Mouse (Mus musculus) ovary, postnatal 36 days (tissue): Measurements from ENCODE around the gene Dlx3.

Experiments
- DNase-seq: peaks from one replicate; pipeline ENCODE4 v3.0.0; 2022; ENCODE audit warnings: low spot score, mixed read lengths

Dlx3 gene

GRCm38 (mm10) chr11:95155511-95155910, 35.6 kb downstream of the Dlx3 start:
- DNase-seq = no peak

GRCm38 (mm10) chr11:95157356-95157755, 37.4 kb downstream of the Dlx3 start:
- no peak for DNase-seq

DNA sequence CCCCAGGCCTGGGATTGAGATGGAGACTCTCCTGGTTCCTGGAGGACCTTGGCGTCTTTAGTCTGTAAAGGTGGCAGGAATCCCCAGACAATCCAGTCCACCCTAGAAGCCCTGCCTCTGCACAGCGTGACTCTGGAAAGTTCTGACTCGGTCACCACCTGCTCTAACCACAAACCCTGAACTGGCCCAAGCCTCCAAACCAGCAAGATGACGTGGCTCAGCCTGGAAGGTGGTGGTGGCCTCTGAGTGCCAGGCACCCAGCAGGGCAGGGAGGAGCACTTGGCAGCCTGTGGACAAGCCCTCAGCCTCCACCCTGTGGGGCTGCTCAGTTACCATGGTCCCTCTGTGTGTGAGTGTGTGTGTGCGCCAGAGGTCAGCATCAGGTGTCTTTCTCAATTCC, 38.0 kb downstream of the Dlx3 start:
- DNase-seq = no peak

DNA sequence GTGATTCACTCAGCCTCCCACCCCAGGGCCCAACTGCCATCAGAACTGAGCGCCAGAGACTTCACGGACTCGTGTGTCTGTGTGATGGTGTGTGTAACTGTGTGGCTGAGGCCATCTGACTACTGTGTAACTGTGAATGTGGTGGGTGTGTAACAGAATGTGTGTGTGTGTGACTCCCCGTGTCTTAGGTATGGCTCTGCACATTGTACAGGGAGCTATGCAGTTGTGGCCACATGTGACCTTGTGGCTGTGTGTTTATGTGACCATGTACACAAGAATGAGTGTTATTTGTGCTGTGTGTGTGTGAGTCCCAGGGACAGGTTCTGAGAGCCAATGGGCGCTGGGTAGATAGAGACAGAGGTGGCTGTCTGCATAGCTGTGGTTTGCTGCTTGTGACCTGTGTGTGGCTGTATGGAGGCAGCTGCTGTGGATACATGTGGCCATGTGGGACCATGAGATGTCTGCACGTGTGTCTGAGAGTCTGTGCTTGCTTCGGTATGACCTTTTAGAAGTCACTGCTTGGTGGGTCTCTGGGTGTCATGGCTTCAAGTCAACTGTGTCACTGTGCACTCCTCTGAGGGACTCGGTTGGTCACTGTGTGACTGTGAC, 39.9 kb downstream of the Dlx3 start:
- DNase-seq = no peak

- DNase-seq = no peak
Measured at GRCm38 (mm10) chr11:95160693-95161092, 40.8 kb downstream of the Dlx3 start.

DNA sequence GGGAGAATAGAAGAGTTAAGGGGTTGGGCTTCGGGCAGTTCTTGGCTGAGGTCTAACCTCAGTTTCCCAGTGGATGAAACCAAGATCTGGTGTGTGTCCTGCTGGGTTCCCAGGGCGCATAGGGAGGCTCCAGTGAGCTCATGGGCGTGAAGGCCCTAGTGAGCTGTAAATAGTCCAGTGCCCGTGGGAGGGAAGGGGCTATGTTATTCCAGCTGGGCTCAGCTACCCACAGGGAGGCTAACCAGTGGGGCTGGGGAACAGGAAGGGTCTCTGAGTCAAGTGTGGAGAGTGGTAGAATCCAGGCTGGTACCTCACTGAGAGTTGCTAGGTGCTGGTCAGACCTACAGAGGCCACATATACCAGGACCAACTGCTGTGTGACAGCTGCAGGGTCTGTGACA, 41.8 kb downstream of the Dlx3 start:
- no peak for DNase-seq

DNA sequence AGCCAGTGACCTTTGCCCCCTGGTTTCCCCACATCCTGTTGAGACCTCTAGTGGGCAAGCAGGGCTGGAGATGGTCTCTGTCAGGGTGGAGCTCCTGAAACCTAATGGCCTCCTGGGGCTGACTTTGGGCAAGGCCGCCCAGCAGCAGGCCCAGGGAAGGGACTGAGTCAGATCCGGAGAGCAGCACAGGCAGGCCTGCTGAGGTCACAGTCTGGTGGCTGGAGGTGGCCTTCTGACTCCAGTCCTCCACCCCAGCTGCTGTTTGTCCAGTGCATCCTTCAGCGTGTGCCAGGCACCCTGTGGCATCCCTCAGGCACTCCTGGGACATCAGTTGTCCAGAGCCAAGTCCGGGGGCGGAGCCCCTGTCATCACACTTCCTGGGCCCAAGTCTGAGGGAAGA, 45.9 kb downstream of the Dlx3 start:
- no peak for DNase-seq
